Mouse (Mus musculus) olfactory bulb, adult 2 months (tissue): ENCODE data around the gene Foxp4.

Experiments
- CTCF ChIP-seq: fragments of 200-500 bp; IDR thresholded peaks from 2 replicates; pipeline ENCODE4 v1.5.1; 2012; ENCODE audit warnings: low read depth, mild to moderate bottlenecking, low read length, moderate library complexity; ENCODE audit not compliant: insufficient read depth
- POLR2A ChIP-seq: fragments of 200-500 bp; IDR thresholded peaks from 2 replicates; pipeline ENCODE4 v1.6.1; 2012; ENCODE audit warnings: mild to moderate bottlenecking, low read depth, low read length, moderate library complexity; ENCODE audit not compliant: insufficient read depth

- TF ChIP-seq CTCF (no peak), POLR2A (no peak)
Measured at GRCm38 (mm10) chr17:47953231-47953630, 28.8 kb upstream of the Foxp4 start.
